Mouse (Mus musculus) left cerebral cortex, postnatal 36 days (tissue): ENCODE measurements at regions not wholly inside any gene's neighbourhood (a gene's known extent, or its start where the extent isn't known, plus 50 kb on each side); places are given as distances from the start of the nearest gene placed in this dataset.

Experiments used
- DNase-seq, 2 experiments: peaks; one replicate each; pipeline ENCODE4 v3.0.0; 2021 to 2022; ENCODE audit warnings: low spot score in 2 of 2, mixed read lengths in 1 of 2
- intact Hi-C: fragments of 180-260 bp; cut with DNase I; formaldehyde crosslinking; loops from one replicate; pipeline ENCODE4 v1.15.1; 2025

DNA sequence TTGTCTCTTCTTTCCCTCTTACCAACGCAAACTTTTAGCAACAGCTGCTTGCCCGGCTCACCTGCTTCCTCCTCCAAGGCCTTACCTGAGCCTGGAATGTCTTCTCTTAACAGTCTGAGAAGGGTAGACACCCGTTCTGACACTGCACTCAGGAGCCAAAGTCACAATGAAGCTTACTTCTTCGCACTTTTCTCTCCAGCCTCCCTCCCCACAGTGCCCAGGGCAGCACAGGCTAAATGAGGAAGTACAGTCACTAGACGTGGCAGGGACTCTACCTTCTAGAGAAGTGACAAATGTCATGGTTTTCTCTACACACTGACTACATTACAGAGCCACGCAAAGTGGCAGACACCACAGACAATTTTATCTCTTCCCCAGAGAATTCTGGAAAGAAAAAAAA lies 155.4 kb downstream of the Cartpt start:
- DNase-seq = no peak
- intact Hi-C loops = no loop called here

DNA sequence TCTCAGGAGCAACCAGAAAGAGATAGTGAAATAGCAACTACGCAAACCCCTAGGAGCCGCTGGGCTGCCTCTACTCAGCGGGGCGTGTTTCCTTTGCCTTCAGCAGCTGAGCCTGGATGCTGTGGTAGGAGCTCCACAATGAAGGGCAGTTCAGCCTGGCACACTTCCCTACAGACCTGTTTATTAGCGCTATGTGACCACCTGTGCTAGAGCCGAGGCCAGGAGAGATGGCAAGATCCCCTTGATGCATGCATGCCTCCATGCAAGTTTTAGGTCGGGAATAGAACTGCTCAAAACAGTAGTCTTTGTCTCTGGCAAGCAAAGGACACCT lies 156.1 kb downstream of the Cartpt start:
- intact Hi-C loops = no loop called here
- DNase-seq = no peak

DNA sequence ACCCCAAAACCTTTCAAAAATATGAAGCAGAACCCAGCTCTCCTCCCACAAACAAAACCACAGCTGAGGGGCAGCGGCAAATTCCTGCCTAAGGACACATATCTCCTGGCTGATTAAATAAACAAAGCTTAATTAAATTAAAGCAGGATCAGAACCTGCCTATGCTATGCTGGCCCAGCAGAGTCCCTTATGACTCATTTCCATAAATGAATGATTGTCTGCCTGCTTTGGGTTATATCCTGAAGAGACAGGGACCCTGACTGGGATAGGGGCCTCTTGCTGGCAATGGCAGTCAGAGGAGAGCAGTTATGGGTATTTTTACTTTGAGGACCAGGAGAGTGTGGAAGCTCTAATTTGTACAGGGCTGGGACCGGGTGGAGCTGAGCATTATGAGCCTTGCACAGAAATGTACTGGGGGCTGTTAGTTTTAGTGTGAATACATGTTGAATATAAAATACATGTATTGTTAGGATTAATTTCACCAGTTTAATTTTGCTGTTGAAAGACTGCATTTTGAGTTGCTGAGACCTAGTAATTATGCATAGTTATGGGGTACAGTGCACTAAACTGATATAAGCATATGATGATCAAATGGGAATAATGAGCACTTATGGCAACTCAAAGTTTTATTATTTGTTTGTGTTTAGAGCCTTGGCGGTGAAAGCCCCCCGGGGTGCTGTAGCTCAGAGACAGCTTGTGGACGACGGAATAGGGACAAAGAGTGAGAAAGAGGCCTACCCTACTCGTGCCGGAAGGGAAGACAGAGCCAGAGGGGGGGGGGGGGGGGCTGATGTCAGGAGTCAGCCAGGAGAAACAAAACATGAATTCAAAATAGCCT lies 156.7 kb downstream of the Cartpt start:
- DNase-seq = no peak
- intact Hi-C loops = no loop called here

DNA sequence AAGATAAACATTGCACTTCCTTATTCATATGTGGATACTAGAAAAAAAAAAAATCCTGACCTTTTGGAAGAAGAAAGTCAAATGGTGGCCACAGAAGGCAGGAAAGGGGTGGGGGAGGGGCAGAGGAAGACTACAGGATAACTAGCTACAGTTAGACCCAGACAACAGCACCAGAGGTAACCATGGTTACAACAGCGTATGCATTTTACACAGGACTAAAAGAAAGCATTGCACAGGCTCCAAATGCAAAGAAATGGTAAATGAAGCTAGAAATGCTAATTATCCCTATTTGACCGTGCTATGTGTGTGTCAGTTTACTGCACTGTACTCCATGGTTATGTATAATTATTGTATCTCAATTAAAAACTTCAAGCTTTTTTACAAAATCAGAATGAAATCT lies 158.4 kb downstream of the Cartpt start:
- intact Hi-C loops = no loop called here
- DNase-seq = no peak

- no peak for DNase-seq
- intact Hi-C loops = no loop called here
Measured at GRCm38 (mm10) chr13:99741981-99742380, 158.9 kb downstream of the Cartpt start.

DNA sequence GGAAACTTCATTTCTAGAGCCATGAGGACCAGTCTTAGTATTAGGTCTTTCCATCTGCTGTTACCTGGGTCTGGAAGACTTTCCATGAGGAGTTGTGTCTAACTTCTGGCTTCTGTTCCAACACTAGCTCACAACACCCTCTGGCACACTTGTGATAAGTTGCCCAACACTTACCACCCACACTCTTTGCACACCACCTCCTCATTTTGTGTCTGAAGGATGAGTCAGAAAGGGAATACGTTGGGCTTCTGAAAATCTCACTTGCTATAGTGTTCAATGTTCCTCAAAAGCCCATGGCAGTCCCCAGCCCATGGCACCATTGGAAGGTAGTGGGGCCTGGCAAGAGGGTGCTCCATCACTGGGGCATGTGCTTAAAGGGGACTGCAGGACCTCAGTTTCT lies 161.5 kb downstream of the Cartpt start:
- DNase-seq = peak; percentile 41 to 59
- intact Hi-C loops = no loop called here

- no peak for DNase-seq
- intact Hi-C loops = no loop called here
Measured at GRCm38 (mm10) chr13:99737271-99737670, 163.6 kb downstream of the Cartpt start.

DNA sequence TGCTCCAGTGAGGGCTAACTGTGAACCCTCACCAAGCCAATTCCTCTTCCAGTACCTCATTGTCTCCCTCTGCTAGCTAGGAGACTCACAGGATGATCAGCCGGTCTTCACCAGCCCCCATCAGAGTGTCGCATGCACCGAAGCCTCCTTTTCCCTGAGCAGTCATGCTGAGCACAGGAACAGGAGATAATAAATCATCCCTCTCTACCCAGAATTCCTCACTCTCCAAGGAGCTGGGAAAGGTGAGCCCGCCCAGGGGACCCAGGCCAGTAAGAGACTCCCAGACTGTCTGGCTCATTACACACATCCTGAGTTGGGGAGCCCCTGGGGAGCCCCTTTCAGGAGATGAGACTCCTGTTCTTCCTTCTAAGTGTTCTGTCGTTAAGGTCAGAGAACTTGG lies 171.7 kb downstream of the Cartpt start:
- intact Hi-C loops = no loop called here
- DNase-seq = no peak

GRCm38 (mm10) chr13:99724245-99724644 lies 176.6 kb downstream of the Cartpt start:
- no peak for DNase-seq
- intact Hi-C loops = no loop called here

DNA sequence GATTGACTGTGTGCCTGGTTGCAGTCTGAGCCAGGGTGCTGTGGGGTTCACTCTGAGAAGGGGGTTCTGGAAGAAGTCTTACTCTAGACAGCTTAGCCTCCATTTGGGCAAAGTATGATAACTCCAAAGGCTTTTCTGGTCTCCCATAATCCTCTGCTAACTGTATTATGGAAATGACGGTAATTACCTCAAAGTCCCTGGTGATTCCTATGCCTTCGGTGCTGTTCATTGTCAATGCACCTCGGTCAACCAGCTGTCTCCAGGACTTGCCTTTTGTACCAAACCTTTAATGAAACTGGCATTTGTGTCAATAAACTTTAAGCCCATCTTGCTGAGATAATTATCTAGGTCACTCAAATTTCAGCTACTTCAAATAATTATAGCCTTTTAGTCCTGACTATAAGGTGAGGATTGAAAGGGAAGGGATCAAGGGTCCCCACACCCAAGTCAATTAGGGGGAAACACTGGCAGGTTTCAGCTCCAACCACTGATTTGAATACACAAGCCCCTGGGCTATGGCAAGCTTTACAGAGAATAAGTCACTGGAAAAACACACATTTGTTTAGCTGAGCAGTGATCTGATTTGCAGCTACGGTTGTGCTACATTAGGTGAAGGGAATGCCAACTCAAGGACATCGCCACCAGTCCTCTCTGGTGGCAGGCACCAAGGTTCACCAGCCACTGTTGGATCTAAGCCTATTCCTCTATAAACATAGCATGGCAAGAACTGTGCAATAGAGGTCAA lies 177.5 kb downstream of the Cartpt start:
- intact Hi-C loops = no loop called here
- DNase-seq = no peak

DNA sequence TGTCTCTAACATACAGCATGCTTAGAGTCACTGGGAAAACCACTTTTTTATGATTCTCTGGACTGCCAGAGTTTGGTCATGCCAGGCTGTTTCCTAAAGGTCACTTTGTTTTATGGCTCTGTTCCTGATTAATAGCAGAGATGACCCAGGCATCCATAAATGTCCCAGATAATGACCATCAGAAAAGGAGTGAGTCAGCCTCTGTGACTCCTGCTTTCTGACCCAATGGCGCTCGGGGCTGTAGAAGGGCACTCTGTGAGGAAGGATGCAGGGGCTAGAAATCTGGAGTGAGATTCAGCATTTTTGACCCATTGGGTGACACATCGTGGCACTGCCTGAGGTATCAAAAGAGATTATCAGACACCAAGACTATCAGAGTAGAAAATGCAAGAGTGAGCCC lies 180.3 kb downstream of the Cartpt start:
- DNase-seq = no peak
- intact Hi-C loops = no loop called here

DNA sequence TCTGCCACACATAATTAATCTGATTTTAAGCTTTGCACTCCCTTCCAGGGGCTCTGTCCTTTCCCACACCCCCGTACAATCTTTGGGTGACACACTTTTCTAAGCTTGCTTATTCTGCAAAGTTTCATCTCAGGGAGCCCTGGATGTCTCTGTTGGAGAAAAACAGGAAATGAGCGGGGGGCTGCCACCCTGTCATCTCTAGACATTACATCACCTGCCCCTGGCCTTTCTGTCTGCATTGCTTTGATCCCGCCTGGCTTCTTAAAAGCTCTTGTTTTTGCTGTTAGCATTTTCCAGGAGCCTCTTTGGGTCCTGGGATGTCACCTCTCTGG lies 180.2 kb upstream of the Map1b start:
- DNase-seq = no peak
- intact Hi-C loops = no loop called here

GRCm38 (mm10) chr13:99695874-99696558 lies 179.7 kb upstream of the Map1b start:
- DNase-seq = no peak
- intact Hi-C loops = no loop called here

- DNase-seq = no peak
- intact Hi-C loops = no loop called here
Measured at GRCm38 (mm10) chr13:99679934-99680333, 163.6 kb upstream of the Map1b start.

DNA sequence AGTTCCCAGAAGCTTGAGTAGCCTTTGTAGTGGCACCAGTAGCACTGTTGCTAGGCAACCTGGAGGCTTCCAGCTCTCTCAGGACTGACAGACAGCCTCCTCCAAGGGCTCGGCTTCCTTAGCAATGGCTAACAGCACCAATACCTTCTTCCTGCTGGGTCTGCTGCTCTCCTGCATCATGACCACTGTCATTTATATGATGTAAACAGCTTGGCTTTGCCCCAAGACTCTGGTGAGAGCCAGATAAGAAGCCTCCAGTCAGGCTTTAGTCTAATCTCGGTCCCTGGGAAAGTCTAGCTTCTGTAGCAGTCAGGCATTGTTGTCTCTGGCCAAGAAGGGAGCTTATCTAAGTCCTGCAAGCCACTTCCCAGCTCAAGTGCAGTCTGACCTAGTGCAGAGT lies 163.1 kb upstream of the Map1b start:
- intact Hi-C loops = no loop called here
- no peak for DNase-seq

- intact Hi-C loops = no loop called here
- no peak for DNase-seq
Measured at GRCm38 (mm10) chr13:99676393-99676792, 160.1 kb upstream of the Map1b start.

DNA sequence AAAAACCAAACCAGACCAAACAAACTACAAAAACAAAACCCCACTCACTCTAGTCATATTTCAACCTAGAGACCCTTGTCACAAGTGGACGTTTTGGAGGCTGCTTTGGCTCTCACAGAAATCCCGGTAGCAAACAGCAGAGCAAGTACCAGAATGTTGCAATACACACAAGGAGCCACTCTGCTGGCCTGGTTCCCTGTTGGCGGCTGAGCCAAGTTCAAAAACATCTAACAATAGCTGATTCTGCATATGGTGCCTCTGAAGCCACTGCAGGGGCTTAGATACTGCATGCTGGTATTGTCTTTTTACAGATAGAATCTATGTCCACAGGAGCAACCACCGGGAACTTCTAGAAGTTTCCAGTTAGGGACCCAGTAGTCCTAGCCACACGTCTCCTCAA lies 159.6 kb upstream of the Map1b start:
- DNase-seq = peak in 1 of 2 experiments; percentile 41
- intact Hi-C loops = no loop called here

DNA sequence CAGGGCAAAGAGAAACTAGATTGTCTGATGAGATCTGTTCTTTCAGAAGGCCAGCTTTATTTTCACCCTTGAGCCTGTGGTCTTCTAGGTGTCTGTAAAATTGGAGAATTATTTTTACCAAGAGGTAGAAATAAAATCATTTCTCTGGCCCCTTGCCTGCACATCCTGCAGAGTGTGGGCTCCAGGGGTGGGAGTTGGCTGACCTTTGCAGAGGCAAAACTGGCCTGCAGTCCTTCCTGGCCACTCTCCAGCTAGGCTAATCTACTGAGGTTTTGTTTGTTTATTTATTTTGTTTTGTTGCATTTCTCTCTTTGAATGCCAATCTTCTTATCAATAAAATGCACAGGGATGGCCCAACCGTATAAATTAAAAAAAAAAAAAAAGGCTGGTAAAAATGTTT lies 156.4 kb upstream of the Map1b start:
- intact Hi-C loops = no loop called here
- no peak for DNase-seq

DNA sequence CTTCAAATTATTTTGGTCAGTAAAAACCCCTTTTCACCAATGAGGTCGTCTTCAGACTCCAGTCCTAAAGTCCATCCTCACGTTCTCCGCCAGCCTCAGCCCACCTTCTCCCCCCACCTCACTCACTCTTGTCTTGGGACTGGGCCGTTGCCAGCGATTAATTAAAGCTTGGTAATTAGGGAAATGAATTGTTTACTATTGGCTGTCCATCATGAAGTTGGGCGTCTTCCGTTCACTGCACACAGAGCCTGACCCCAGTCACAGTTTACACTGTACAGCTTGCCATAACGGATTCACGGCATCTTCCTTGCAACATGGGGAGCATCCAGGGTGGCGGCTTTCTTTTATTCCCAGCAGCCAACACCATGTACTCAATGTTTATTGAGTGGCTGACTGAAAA lies 155.4 kb upstream of the Map1b start:
- intact Hi-C loops = no loop called here
- no peak for DNase-seq

- intact Hi-C loops = no loop called here
Measured at GRCm38 (mm10) chr13:99669987-99670534, 153.7 kb upstream of the Map1b start.

DNA sequence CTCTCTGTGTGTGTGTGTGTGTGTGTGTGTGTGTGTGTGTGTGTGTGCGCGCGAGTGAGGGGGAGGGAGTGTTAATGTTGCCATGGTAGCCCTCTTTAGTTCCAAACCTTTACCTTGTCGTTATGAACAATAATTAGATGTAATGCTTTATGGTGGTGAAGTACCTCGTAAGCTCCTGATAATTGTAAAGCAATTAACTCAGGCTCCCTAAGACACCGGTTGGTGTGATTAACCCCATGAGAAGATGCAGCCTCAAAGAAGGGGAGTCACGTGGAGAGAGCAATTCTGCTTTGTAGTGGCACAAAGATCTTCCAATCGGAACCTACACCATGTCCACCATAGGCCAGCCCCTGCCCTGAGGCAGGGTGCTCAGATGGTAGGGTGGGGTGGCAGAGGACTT lies 152.3 kb upstream of the Map1b start:
- intact Hi-C loops = no loop called here
- no peak for DNase-seq

More at GRCm38 (mm10) chr13:99669987-99670534, 153.7 kb upstream of the Map1b start:
- DNase-seq = no peak
